Mouse (Mus musculus) bone marrow, adult 2 months (tissue): Measurements from ENCODE around the gene Foxo3.

Experiments used
- CTCF ChIP-seq: fragments of 200-500 bp; IDR thresholded peaks from 2 replicates; pipeline ENCODE4 v1.5.1; 2011; ENCODE audit warnings: low read length, control low read depth; ENCODE audit not compliant: control insufficient read depth, insufficient read depth
- POLR2A ChIP-seq: fragments of 200-500 bp; IDR thresholded peaks from 2 replicates; pipeline ENCODE4 v1.6.1; 2011; ENCODE audit warnings: low read depth, mild to moderate bottlenecking, control low read depth, low read length, borderline replicate concordance; ENCODE audit not compliant: control insufficient read depth

GRCm38 (mm10) chr10:42134759-42135702 lies 141.5 kb downstream of the Foxo3 start:
- TF ChIP-seq CTCF (no peak), POLR2A (no peak)
